Mouse (Mus musculus): ENCODE results near the gene Atf2. TPM values are rescaled to one million over a fixed set of nuclear protein-coding genes. Genes with fewer than 3 reads are reported as not detected.

Atf2 gene
- polyA plus RNA-seq, 1 experiment from 2014 or later: 77.1 TPM

Other genes with a start within 250 kb of the Atf2 start
- gene Chn1, start 117.3 kb downstream of the Atf2 start, polyA plus RNA-seq (2015; fragmentation: Nextera tagmentation; extraction: Ambion mirVana): 26.1 and 28.4 TPM in 2 replicates
- gene Atp5g3, start 18.7 kb upstream of the Atf2 start, polyA plus RNA-seq (2015; fragmentation: Nextera tagmentation; extraction: Ambion mirVana): 1,028 and 1,094 TPM in 2 replicates

All from limb, embryonic 13.5 days (tissue).